Mouse (Mus musculus) testis, adult 2 months (tissue): ENCODE data around the gene Slc22a4.

Source experiments
- CTCF ChIP-seq: fragments of 200-500 bp; IDR thresholded peaks from 2 replicates; pipeline ENCODE4 v1.5.1; 2012; ENCODE audit warnings: low read depth, mild to moderate bottlenecking, inconsistent platforms, low read length, moderate library complexity; ENCODE audit not compliant: control insufficient read depth, insufficient read depth, insufficient replicate concordance
- POLR2A ChIP-seq: fragments of 200-500 bp; IDR thresholded peaks from 2 replicates; pipeline ENCODE4 v1.6.1; 2012; ENCODE audit warnings: low read depth, mild to moderate bottlenecking, inconsistent platforms, low read length, moderate library complexity; ENCODE audit not compliant: control insufficient read depth

DNA sequence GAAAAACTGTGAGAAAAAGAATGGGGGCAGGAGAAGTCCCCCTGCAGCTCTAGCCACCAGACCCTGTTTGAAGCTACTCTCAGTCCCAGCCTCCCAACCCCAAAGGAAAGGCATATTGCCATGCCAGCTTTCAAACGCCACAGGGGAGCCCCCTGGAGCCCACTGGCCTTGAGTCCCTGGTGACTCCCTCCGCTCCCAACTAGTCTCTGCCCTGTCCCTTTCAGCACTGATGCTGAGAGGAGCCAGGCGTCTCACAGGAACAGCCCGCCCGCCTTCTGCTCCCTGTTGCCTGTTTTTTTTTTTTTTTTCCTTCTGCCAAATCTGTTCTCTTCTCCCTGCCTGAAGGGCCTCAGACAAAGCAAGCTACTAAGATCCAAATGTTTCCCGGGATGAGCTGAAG lies 30.8 kb upstream of the Slc22a4 start:
- TF ChIP-seq CTCF (no peak), POLR2A (no peak)
